Mouse (Mus musculus) CH12.LX (cell line): Measurements from ENCODE around the gene Dnajc10. TPM values are rescaled to one million over a fixed set of nuclear protein-coding genes. Genes with fewer than 3 reads are reported as not detected.

Source experiments
- DNase-seq: peaks from one replicate; pipeline ENCODE4 v3.0.0-alpha.2; 2013; ENCODE audit errors: extremely low read depth
- H3K27ac ChIP-seq: 2 replicates; pipeline ENCODE4 v1.5.1; 2012; ENCODE audit warnings: low read depth, mild to moderate bottlenecking, control low read depth, moderate library complexity; ENCODE audit not compliant: insufficient read depth
- H3K27me3 ChIP-seq: replicated peaks from 2 replicates; pipeline ENCODE3; 2012; ENCODE audit warnings: inconsistent platforms
- H3K36me3 ChIP-seq, 2 experiments: replicated peaks in 1 of 2; 2 replicates each; pipeline versions ENCODE3 to v1.6.1; 2012; ENCODE audit warnings: inconsistent platforms in 1 of 2, low read length in 1 of 2, mild to moderate bottlenecking in 1 of 2, mixed read lengths in 1 of 2, moderate library complexity in 1 of 2; ENCODE audit not compliant: control insufficient read depth in 1 of 2, insufficient read depth in 1 of 2
- H3K4me1 ChIP-seq, 2 experiments: 2 replicates each; pipeline ENCODE4 v1.6.1; 2012; ENCODE audit warnings: inconsistent platforms in 1 of 2, moderate library complexity in 1 of 2; ENCODE audit not compliant: insufficient read depth in 2 of 2, control insufficient read depth in 1 of 2
- H3K4me2 ChIP-seq: 2 replicates; pipeline ENCODE4 v1.6.1; 2012; ENCODE audit warnings: low read depth, mild to moderate bottlenecking, control low read depth; ENCODE audit not compliant: poor library complexity, insufficient read depth, severe bottlenecking
- H3K4me3 ChIP-seq, 3 experiments: fragments of 150-350 bp in 1 of 3; sonication (generic) in 1 of 3; replicated peaks in 1 of 3; 2 replicates each; pipeline versions ENCODE3 to v1.5.1; 2011 to 2012; ENCODE audit warnings: low read depth in 2 of 3, low read length in 2 of 3, mild to moderate bottlenecking in 2 of 3, moderate library complexity in 2 of 3, control low read depth in 1 of 3, improper control_type of control experiment in 1 of 3, inconsistent platforms in 1 of 3, mixed read lengths in 1 of 3; ENCODE audit not compliant: poor library complexity in 1 of 3
- H3K79me2 ChIP-seq: replicated peaks from 2 replicates; pipeline ENCODE4 v1.6.1; 2012; ENCODE audit warnings: mild to moderate bottlenecking, moderate library complexity; ENCODE audit not compliant: control insufficient read depth, poor library complexity, insufficient read depth, severe bottlenecking; ENCODE audit errors: extremely low read depth
- H3K9ac ChIP-seq: 2 replicates; pipeline ENCODE4 v1.6.1; 2012; ENCODE audit warnings: low read depth, mild to moderate bottlenecking, control low read depth, moderate library complexity; ENCODE audit not compliant: insufficient read depth
- H3K9me3 ChIP-seq: replicated peaks from 2 replicates; pipeline ENCODE3; 2012; ENCODE audit warnings: low read length, inconsistent platforms, mixed read lengths
- CHD2 ChIP-seq: IDR thresholded peaks from 2 replicates; pipeline ENCODE4 v1.6.1; 2011; ENCODE audit warnings: low read length, improper control_type of control experiment
- CTCF ChIP-seq, 2 experiments: IDR thresholded peaks in 1 of 2; conservative IDR thresholded peaks in 1 of 2; 2 replicates each; pipeline ENCODE4 v1.5.1; 2011 to 2012; ENCODE audit warnings: low read depth in 2 of 2, low read length in 2 of 2, improper control_type of control experiment in 1 of 2, inconsistent platforms in 1 of 2, mild to moderate bottlenecking in 1 of 2, moderate library complexity in 1 of 2
- ELF1 ChIP-seq: IDR thresholded peaks from 2 replicates; pipeline ENCODE4 v1.6.1; 2014; ENCODE audit warnings: low read depth, mild to moderate bottlenecking, inconsistent platforms, low read length, improper control_type of control experiment
- EP300 ChIP-seq: IDR thresholded peaks from 2 replicates; pipeline ENCODE4 v1.6.1; 2011; ENCODE audit warnings: low read length, improper control_type of control experiment
- GABPA ChIP-seq: IDR thresholded peaks from 2 replicates; pipeline ENCODE4 v1.6.1; 2012; ENCODE audit warnings: low read depth, low read length, improper control_type of control experiment, inconsistent platforms; ENCODE audit not compliant: insufficient replicate concordance
- MAFK ChIP-seq: IDR thresholded peaks from 2 replicates; pipeline ENCODE4 v1.6.1; 2011; ENCODE audit warnings: low read length, improper control_type of control experiment; ENCODE audit not compliant: insufficient replicate concordance
- MEF2A ChIP-seq: IDR thresholded peaks from 2 replicates; pipeline ENCODE4 v1.6.1; 2014; ENCODE audit warnings: low read depth, mild to moderate bottlenecking, inconsistent platforms, low read length, improper control_type of control experiment, borderline replicate concordance
- MXI1 ChIP-seq: IDR thresholded peaks from 2 replicates; pipeline ENCODE4 v1.6.1; 2011; ENCODE audit warnings: mild to moderate bottlenecking, low read depth, low read length, improper control_type of control experiment
- MYC ChIP-seq: IDR thresholded peaks from 2 replicates; pipeline ENCODE4 v1.6.1; 2011; ENCODE audit warnings: low read depth, mild to moderate bottlenecking, improper control_type of control experiment, low read length
- NELFE ChIP-seq: IDR thresholded peaks from 2 replicates; pipeline ENCODE4 v1.6.1; 2011; ENCODE audit warnings: low read depth, low read length, improper control_type of control experiment
- POLR2AphosphoS2 ChIP-seq: IDR thresholded peaks from 2 replicates; pipeline ENCODE4 v1.6.1; 2011; ENCODE audit warnings: low read depth, low read length, improper control_type of control experiment
- RAD21 ChIP-seq: IDR thresholded peaks from 2 replicates; pipeline ENCODE4 v1.6.1; 2011; ENCODE audit warnings: low read depth, mild to moderate bottlenecking, low read length, improper control_type of control experiment, moderate library complexity
- SIN3A ChIP-seq: IDR thresholded peaks from 2 replicates; pipeline ENCODE4 v1.6.1; 2012; ENCODE audit warnings: low read length, improper control_type of control experiment, inconsistent platforms
- USF1 ChIP-seq: IDR thresholded peaks from 2 replicates; pipeline ENCODE4 v1.6.1; 2014; ENCODE audit warnings: low read depth, mild to moderate bottlenecking, inconsistent platforms, low read length, improper control_type of control experiment
- ZKSCAN1 ChIP-seq: IDR thresholded peaks from 2 replicates; pipeline ENCODE4 v1.6.1; 2012; ENCODE audit warnings: low read depth, inconsistent platforms, low read length, improper control_type of control experiment, borderline replicate concordance
- ZMIZ1 ChIP-seq: IDR thresholded peaks from 2 replicates; pipeline ENCODE4 v1.6.1; 2012; ENCODE audit warnings: low read depth, mild to moderate bottlenecking, inconsistent platforms, low read length, improper control_type of control experiment
- ZNF384 ChIP-seq: IDR thresholded peaks from 2 replicates; pipeline ENCODE4 v1.6.1; 2012; ENCODE audit warnings: low read depth, low read length, improper control_type of control experiment, inconsistent platforms
- dilution Hi-C: fragments of 300-500 bp; cut with MboI; formaldehyde crosslinking; loops from 2 replicates; pipeline ENCODE4 v1.14.3; 2020; ENCODE audit warnings: low sequenced_read_pairs; ENCODE audit not compliant: extremely low pct_unique_long_range_greater_than_20kb, extremely low pct_ligation_motif_present
- in situ Hi-C: fragments of 300-500 bp; cut with MboI; formaldehyde crosslinking; loops from 3 replicates; pipeline ENCODE4 v1.14.3; 2019; ENCODE audit warnings: low sequenced_read_pairs, low pct_ligation_motif_present, low pct_unique_long_range_greater_than_20kb, mixed read lengths
- polyA plus RNA-seq: library from polyadenylated mRNA; unstranded; fragments of >175 nt; gene quantifications from 2 replicates; pipeline ENCODE4 v1.2.1, GENCODE M21; 2012; ENCODE audit warnings: low read depth; ENCODE audit not compliant: insufficient read length
- total RNA-seq, 2 experiments: library from RNA; depleted of rRNA; stranded (reverse); fragments of 300-350 nt in 1 of 2; fragments of >200 nt in 1 of 2; gene quantifications; 2 replicates each; pipeline ENCODE4 v1.2.3; 2012 to 2014

Dnajc10 gene
- total and polyA plus RNA-seq, 3 experiments = 48.3 to 81.3 (median 65.1) TPM

- TF ChIP-seq CHD2 (no peak), MXI1 (no peak), RAD21 (no peak), MEF2A (no peak), ELF1 (no peak), CTCF (conservative IDR thresholded peaks at IDR 0.05 in 1 of 2, IDR thresholded peaks at IDR 0.05 in 1 of 2; ENCODE audit: low read depth in 2 of 2, low read length in 2 of 2) (no peak), ZMIZ1 (no peak), MAFK (no peak), ZNF384 (no peak), EP300 (no peak), ZKSCAN1 (no peak), POLR2AphosphoS2 (no peak), SIN3A (no peak), GABPA (no peak), MYC (no peak)
- no peaks in the 10 kb centered on the region for H3K9me3 ChIP-seq
- H3K4me2 ChIP-seq = no peak overlapping the region
- H3K27ac ChIP-seq = no peak overlapping the region
- no peak overlapping the region for H3K9ac ChIP-seq
- dilution Hi-C loops (no loop called here), in situ Hi-C loops (no loop called here)
- no peak overlapping the region for H3K4me3 ChIP-seq
- no peaks in the 10 kb centered on the region for H3K36me3 ChIP-seq
- no peaks in the 10 kb centered on the region for H3K27me3 ChIP-seq
- no peaks in the 10 kb centered on the region for H3K79me2 ChIP-seq
- no peak for DNase-seq
- no peaks in the 10 kb centered on the region for H3K4me1 ChIP-seq
Observed at GRCm38 (mm10) chr2:80396864-80397263, 81.6 kb downstream of the Dnajc10 start.

GRCm38 (mm10) chr2:80398595-80399099 is 83.4 kb downstream of the Dnajc10 start:
- DNase-seq = no peak
- Histone ChIP-seq H3K79me2 (no peaks in the 10 kb centered on the region), H3K9ac (no peak overlapping the region), H3K36me3 (no peaks in the 10 kb centered on the region), H3K4me2 (no peak overlapping the region), H3K27ac (no peak overlapping the region), H3K9me3 (no peaks in the 10 kb centered on the region), H3K4me1 (no peaks in the 10 kb centered on the region), H3K27me3 (no peaks in the 10 kb centered on the region), H3K4me3 (no peak overlapping the region)
- dilution Hi-C loops = no loop called here
- TF ChIP-seq CHD2 (no peak), ZMIZ1 (no peak), USF1 (no peak), NELFE (no peak)
- in situ Hi-C loops = no loop called here

Other genes with a start within 250 kb of the Dnajc10 start
- gene Pde1a, start 186.0 kb upstream of the Dnajc10 start, total RNA-seq (2012; rRNA removed) = 0.08 TPM in 1 of 2 replicates, not detected in the other
- 0.05 TPM in 1 of 2 replicates, not detected in the other for gene Pde1a, start 186.0 kb upstream of the Dnajc10 start, total RNA-seq (2014; rRNA removed)
- gene Pde1a, start 186.0 kb upstream of the Dnajc10 start, polyA plus RNA-seq = not detected in 2 replicates
- not detected in 2 replicates for gene Prdx6b, start 23.0 kb upstream of the Dnajc10 start, total RNA-seq (2012; rRNA removed)
- not detected in 2 replicates for gene Prdx6b, start 23.0 kb upstream of the Dnajc10 start, total RNA-seq (2014; rRNA removed)
- gene Prdx6b, start 23.0 kb upstream of the Dnajc10 start, polyA plus RNA-seq = not detected in 2 replicates
- gene Frzb, start 132.2 kb downstream of the Dnajc10 start, total RNA-seq (2012; rRNA removed) = not detected in 2 replicates
- gene Frzb, start 132.2 kb downstream of the Dnajc10 start, total RNA-seq (2014; rRNA removed) = not detected in 2 replicates
- gene Frzb, start 132.2 kb downstream of the Dnajc10 start, polyA plus RNA-seq = not detected in 2 replicates